Mouse (Mus musculus) lung, adult 2 months (tissue): ENCODE measurements at regions not wholly inside any gene's neighbourhood (a gene's known extent, or its start where the extent isn't known, plus 50 kb on each side); places are given as distances from the start of the nearest gene placed in this dataset.

Experiments
- DNase-seq: peaks from one replicate; pipeline ENCODE4 v3.0.0; 2022
- H3K4me1 ChIP-seq: fragments of 200-500 bp; 2 replicates; pipeline ENCODE4 v1.6.1; 2011; ENCODE audit warnings: low read length; ENCODE audit not compliant: control insufficient read depth, insufficient read depth
- H3K4me3 ChIP-seq: fragments of 200-500 bp; replicated peaks from 2 replicates; pipeline ENCODE3; 2011; ENCODE audit warnings: low read depth, mild to moderate bottlenecking, control low read depth, low read length; ENCODE audit errors: extremely low read depth
- CTCF ChIP-seq: fragments of 200-500 bp; IDR thresholded peaks from 2 replicates; pipeline ENCODE4 v1.5.1; 2011; ENCODE audit warnings: mild to moderate bottlenecking, low read length, control low read depth; ENCODE audit not compliant: insufficient read depth
- POLR2A ChIP-seq: fragments of 200-500 bp; IDR thresholded peaks from 2 replicates; pipeline ENCODE4 v1.6.1; 2011; ENCODE audit warnings: low read depth, mild to moderate bottlenecking, control low read depth, low read length, borderline replicate concordance; ENCODE audit errors: extremely low read depth
- WGBS: fragments of 180-500 bp; shearing (Covaris S2); methylation state at CpG from one replicate; pipeline ENCODE4 v1.1.7; 2018; 5-methylcytosine and 5-hydroxymethylcytosine counted together

- WGBS = 91% methylated on average over 4 of the region's 4 CpGs
- no peak overlapping the region for H3K4me3 ChIP-seq
- no peak for TF ChIP-seq CTCF
- no peak for TF ChIP-seq POLR2A
- DNase-seq = no peak
- no peaks in the 10 kb centered on the region for H3K4me1 ChIP-seq
These were observed 169.9 kb downstream of the Zfp36l2 start for GRCm38 (mm10) chr17:84017891-84018290.

GRCm38 (mm10) chr17:84014287-84015039, 166.7 kb upstream of the Haao start:
- no peak for DNase-seq
- no peak overlapping the region for H3K4me3 ChIP-seq
- WGBS = 65% methylated on average over 12 of the region's 12 CpGs
- no peaks in the 10 kb centered on the region for H3K4me1 ChIP-seq
- TF ChIP-seq CTCF (no peak), POLR2A (no peak)

GRCm38 (mm10) chr17:84010492-84011060, 162.8 kb upstream of the Haao start:
- WGBS = 89% methylated on average over 3 of the region's 3 CpGs
- no peak overlapping the region for H3K4me3 ChIP-seq
- no peak for DNase-seq
- no peak for TF ChIP-seq POLR2A
- TF ChIP-seq CTCF = no peak
- H3K4me1 ChIP-seq = no peaks in the 10 kb centered on the region

DNA sequence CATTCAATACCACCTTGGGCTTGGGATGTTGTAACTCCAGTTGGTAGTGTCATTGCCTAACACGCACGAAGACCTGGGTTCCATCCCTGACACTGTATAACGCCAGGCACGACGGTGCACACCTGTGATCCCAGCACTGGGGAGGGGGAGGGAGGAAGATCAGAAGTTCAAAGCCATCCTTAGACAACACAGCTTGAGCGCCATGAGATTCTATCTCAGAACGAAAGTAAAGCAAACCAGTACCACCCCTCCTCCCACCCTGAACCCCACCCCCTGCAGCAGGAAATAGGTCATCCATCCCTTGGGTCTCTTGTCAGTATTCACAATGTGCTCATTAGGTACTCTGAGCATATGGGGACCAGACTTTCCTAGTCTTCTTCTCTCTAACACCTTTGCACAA, 162.2 kb upstream of the Haao start:
- 83% methylated on average over 7 of the region's 7 CpGs for WGBS
- Histone ChIP-seq H3K4me1 (no peaks in the 10 kb centered on the region), H3K4me3 (no peak overlapping the region)
- DNase-seq = no peak
- TF ChIP-seq CTCF = no peak

DNA sequence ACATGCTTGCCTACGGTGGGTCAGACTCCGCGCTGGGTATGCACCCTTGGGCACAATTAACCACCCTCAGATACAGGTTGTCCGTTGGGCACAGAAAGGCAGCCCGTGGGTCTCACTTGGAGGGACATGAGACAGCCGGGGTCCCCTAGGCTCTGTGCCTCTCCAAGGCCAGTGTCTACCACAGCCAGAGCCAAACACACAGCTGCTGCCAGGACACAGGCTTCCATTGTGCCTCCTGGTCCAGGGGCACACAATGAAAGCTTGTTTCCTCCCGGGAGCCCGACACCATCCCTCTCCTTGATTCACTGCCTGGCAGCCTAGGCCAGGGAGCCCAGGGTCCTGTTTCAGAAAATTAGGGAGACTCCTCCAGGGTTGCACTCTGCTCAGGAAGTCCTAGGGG, 161.4 kb upstream of the Haao start:
- Histone ChIP-seq H3K4me1 (no peaks in the 10 kb centered on the region), H3K4me3 (no peak overlapping the region)
- no peak for DNase-seq
- TF ChIP-seq POLR2A = no peak
- no peak for TF ChIP-seq CTCF
- WGBS = 82% methylated on average over 8 of the region's 8 CpGs

DNA sequence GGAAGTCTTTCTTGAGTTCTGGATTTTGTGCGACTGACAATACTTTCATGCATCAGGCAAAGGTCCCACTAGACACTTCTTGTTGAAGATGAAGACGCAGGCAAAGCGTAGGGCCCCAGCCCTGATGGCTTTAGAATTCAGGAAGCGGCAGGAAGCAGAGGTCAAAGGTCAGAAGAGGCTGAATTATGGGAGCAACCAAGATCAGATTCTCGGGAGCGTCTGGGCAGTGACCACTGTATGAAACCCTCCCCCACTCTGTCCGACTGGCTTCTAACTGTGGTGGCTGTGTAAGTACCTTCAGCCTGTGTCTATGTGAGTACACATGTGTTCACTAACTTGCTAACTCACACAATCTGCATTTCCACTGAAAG, 160.9 kb upstream of the Haao start:
- Histone ChIP-seq H3K4me1 (no peaks in the 10 kb centered on the region), H3K4me3 (no peak overlapping the region)
- DNase-seq = no peak
- 72% methylated on average over 7 of the region's 7 CpGs for WGBS
- TF ChIP-seq CTCF = no peak
- TF ChIP-seq POLR2A = no peak

DNA sequence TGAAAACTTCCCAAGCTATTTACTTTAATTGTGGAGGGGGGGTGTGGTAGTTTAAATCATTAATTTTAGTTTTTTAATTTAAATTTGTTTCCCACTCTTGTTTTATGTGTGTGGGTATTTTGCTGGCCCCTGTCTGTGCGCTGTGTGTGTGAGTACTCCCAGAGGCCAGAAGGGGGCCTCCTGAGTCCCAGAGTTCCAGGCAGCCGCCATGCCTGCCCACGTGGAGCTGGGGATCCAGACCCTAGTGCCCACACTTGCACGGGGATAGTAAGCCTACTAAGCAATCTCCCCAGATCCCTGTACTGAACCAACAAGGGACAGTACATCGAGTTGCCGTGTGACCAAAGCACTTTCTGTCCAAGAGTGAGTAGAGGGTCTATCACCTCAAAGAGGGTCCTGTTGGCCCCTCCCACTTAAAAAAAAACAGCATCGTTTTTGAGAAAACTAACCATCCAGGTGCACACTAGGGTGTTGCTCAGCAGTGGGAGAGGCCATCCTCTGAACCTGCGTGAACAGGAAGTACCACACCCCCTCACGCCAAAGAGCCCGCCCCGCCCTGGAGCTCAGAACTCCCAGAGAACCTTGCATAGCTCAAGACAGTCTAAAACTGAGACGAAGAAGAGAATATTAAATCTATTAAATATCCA, 160.4 kb upstream of the Haao start:
- H3K4me3 ChIP-seq = no peak overlapping the region
- DNase-seq = no peak
- TF ChIP-seq CTCF (no peak), POLR2A (no peak)
- WGBS = 76% methylated on average over 12 of the region's 12 CpGs
- H3K4me1 ChIP-seq = no peaks in the 10 kb centered on the region

- no peak for DNase-seq
- 94% methylated on average over 9 of the region's 9 CpGs for WGBS
- TF ChIP-seq POLR2A (no peak), CTCF (no peak)
- Histone ChIP-seq H3K4me3 (no peak overlapping the region), H3K4me1 (no peaks in the 10 kb centered on the region)
These were observed 159.0 kb upstream of the Haao start for GRCm38 (mm10) chr17:84006748-84007147.

GRCm38 (mm10) chr17:84004237-84004636, 156.5 kb upstream of the Haao start:
- Histone ChIP-seq H3K4me3 (no peak overlapping the region), H3K4me1 (no peaks in the 10 kb centered on the region)
- no peak for DNase-seq
- WGBS = 61% methylated on average over 6 of the region's 6 CpGs
- TF ChIP-seq POLR2A (no peak), CTCF (no peak)
